Mouse (Mus musculus) T-helper 17 cell (primary cell): ENCODE data around the gene Rbm24.

Source experiments
- in situ Hi-C, 2 experiments: fragments of 300-600 bp; cut with MboI, MseI; formaldehyde crosslinking; loops; 1 replicate in 1 of 2; 2 replicates in 1 of 2; pipeline ENCODE4 v1.15.1; 2025; ENCODE audit warnings: high pct_unique_total_duplicates in 2 of 2

Rbm24 gene

GRCm38 (mm10) chr13:46438960-46439359, 20.7 kb downstream of the Rbm24 start:
- in situ Hi-C loops, result no loop called here

- in situ Hi-C loops, result no loop called here
Observed at GRCm38 (mm10) chr13:46444021-46444420, 25.8 kb downstream of the Rbm24 start.

GRCm38 (mm10) chr13:46446062-46446461, 27.8 kb downstream of the Rbm24 start:
- in situ Hi-C loops, result no loop called here

GRCm38 (mm10) chr13:46448276-46448675, 30.0 kb downstream of the Rbm24 start:
- in situ Hi-C loops, result no loop called here

- in situ Hi-C loops, result no loop called here
Observed at GRCm38 (mm10) chr13:46449955-46450354, 31.7 kb downstream of the Rbm24 start.

GRCm38 (mm10) chr13:46450623-46451022, 32.4 kb downstream of the Rbm24 start:
- in situ Hi-C loops, result no loop called here

- in situ Hi-C loops, result no loop called here
Observed at GRCm38 (mm10) chr13:46451548-46451947, 33.3 kb downstream of the Rbm24 start.

- in situ Hi-C loops, result no loop called here
Observed at GRCm38 (mm10) chr13:46459546-46459945, 41.3 kb downstream of the Rbm24 start.

GRCm38 (mm10) chr13:46462280-46462679, 44.0 kb downstream of the Rbm24 start:
- in situ Hi-C loops, result no loop called here

GRCm38 (mm10) chr13:46463764-46464163, 45.5 kb downstream of the Rbm24 start:
- in situ Hi-C loops, result no loop called here

GRCm38 (mm10) chr13:46468251-46468650, 50.0 kb downstream of the Rbm24 start:
- in situ Hi-C loops, result no loop called here

- in situ Hi-C loops, result no loop called here
Observed at GRCm38 (mm10) chr13:46469536-46469935, 51.3 kb downstream of the Rbm24 start.
